Mouse (Mus musculus) lung, adult 2 months (tissue): ENCODE measurements around the gene Cul7. TPM values are rescaled to one million over a fixed set of nuclear protein-coding genes. Genes with fewer than 3 reads are reported as not detected.

Experiments
- DNase-seq: peaks from one replicate; pipeline ENCODE4 v3.0.0; 2022
- H3K4me1 ChIP-seq: fragments of 200-500 bp; 2 replicates; pipeline ENCODE4 v1.6.1; 2011; ENCODE audit warnings: low read length; ENCODE audit not compliant: control insufficient read depth, insufficient read depth
- H3K4me3 ChIP-seq: fragments of 200-500 bp; replicated peaks from 2 replicates; pipeline ENCODE3; 2011; ENCODE audit warnings: low read depth, mild to moderate bottlenecking, control low read depth, low read length; ENCODE audit errors: extremely low read depth
- CTCF ChIP-seq: fragments of 200-500 bp; IDR thresholded peaks from 2 replicates; pipeline ENCODE4 v1.5.1; 2011; ENCODE audit warnings: mild to moderate bottlenecking, low read length, control low read depth; ENCODE audit not compliant: insufficient read depth
- POLR2A ChIP-seq: fragments of 200-500 bp; IDR thresholded peaks from 2 replicates; pipeline ENCODE4 v1.6.1; 2011; ENCODE audit warnings: low read depth, mild to moderate bottlenecking, control low read depth, low read length, borderline replicate concordance; ENCODE audit errors: extremely low read depth
- WGBS: fragments of 180-500 bp; shearing (Covaris S2); methylation state at CpG from one replicate; pipeline ENCODE4 v1.1.7; 2018; 5-methylcytosine and 5-hydroxymethylcytosine counted together
- polyA plus RNA-seq: library from polyadenylated mRNA; depleted of rRNA; stranded (reverse); fragments of >200 nt; gene quantifications from 2 replicates; pipeline ENCODE4 v1.2.3, GENCODE M21; 2012

The Cul7 gene
- polyA plus RNA-seq, 1 experiment: 45.7 TPM

DNA sequence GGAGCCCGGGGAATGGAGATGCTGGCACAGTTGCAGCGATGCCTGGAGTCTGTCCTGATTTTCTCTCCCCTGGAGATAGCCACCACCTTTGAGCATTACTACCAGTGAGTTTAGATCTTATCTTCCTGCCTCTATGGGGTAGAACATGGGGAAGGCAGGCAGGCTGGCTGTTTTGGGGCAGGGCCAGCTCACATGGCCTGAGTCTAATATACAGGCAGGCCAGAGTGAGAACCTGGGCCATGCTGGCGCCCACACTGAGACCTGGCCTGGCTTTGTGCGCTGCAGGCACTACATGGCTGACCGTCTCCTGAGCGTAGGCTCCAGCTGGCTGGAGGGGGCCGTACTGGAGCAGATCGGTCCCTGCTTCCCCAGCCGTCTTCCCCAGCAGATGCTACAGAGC, 11.2 kb downstream of the Cul7 start:
- TF ChIP-seq POLR2A (no peak), CTCF (no peak)
- H3K4me3 ChIP-seq: no peak overlapping the region
- no peak for DNase-seq
- no peaks in the 10 kb centered on the region for H3K4me1 ChIP-seq
- WGBS: 92% methylated on average over 9 of the region's 9 CpGs

GRCm38 (mm10) chr17:46661981-46662380, 11.8 kb downstream of the Cul7 start:
- TF ChIP-seq POLR2A (no peak), CTCF (no peak)
- no peaks in the 10 kb centered on the region for H3K4me1 ChIP-seq
- WGBS: 83% methylated on average over 12 of the region's 12 CpGs

DNA sequence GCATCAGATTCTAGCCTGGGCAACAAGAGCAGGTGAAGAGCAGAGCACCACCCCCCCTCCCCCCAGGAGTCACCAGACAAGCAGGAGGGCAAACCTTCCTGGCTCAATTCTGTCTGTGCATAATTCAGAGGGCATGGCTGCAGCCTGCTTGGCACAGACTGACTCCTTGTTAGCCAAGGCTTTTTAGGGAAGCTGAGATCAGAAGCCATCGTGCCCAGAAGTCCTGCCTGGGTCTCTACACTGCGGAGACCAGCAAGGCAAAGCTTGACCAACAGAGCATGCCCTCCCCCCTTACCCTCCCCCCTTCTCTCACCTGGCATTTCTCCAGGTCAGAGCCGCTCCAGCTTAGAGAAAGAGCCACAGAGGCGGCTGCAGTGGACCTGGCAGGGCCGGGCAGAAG, 12.6 kb downstream of the Cul7 start:
- no peak for DNase-seq
- H3K4me3 ChIP-seq: no peak overlapping the region
- TF ChIP-seq POLR2A (no peak), CTCF (no peak)
- H3K4me1 ChIP-seq: no peaks in the 10 kb centered on the region
- 83% methylated on average over 5 of the region's 5 CpGs for WGBS

More at GRCm38 (mm10) chr17:46661981-46662380, 11.8 kb downstream of the Cul7 start:
- H3K4me3 ChIP-seq: no peak overlapping the region
- no peak for DNase-seq

DNA sequence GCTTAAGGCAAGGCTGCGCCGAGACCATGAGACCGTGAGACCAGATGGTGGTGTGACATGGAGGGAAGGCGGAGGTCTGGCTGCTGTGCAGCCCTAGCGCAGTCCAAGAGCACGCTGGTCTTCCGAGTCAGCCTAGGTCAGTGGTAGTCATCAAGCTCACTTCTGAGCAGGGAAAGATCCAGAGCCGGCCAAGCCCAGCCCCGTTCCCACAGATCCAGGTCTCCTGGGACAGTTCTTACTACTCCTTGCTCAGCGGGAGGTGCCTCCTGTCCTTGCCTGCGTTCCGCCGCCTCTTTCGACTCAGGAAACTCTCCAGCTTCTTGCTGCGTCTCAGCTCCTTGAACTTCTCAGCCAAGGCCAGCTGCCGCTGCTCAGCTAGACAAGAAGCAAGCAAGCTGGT, 17.6 kb downstream of the Cul7 start:
- Histone ChIP-seq H3K4me3 (no peak overlapping the region), H3K4me1 (no peaks in the 10 kb centered on the region)
- TF ChIP-seq POLR2A (no peak), CTCF (no peak)
- no peak for DNase-seq
- WGBS: 85% methylated on average over 16 of the region's 16 CpGs

- 96% methylated on average over 10 of the region's 10 CpGs for WGBS
- Histone ChIP-seq H3K4me1 (peaks cover 2% of the 10 kb centered on the region), H3K4me3 (no peak overlapping the region)
- no peak for TF ChIP-seq CTCF
- TF ChIP-seq POLR2A: no peak
- DNase-seq: no peak
Measured at GRCm38 (mm10) chr17:46669911-46670310, 19.8 kb downstream of the Cul7 start.

GRCm38 (mm10) chr17:46673850-46674529, 23.9 kb downstream of the Cul7 start, which contains the start of gene Rrp36:
Gene Rrp36 (minus strand): TSS chr17:46674352.
- under 1% methylated on average over 43 of the region's 43 CpGs for WGBS
- TF ChIP-seq POLR2A (peak; percentile 90; the same call in 1 of the 2 replicates), CTCF (no peak)
- DNase-seq: peak; percentile 91
- peak within 1 kb of the TSS; percentile 76 for H3K4me3 ChIP-seq
- peaks cover 4% of the 10 kb centered on the region for H3K4me1 ChIP-seq

- WGBS: 26% methylated on average over 15 of the region's 15 CpGs
- peaks cover 5% of the 10 kb centered on the region for H3K4me1 ChIP-seq
- TF ChIP-seq POLR2A (no peak), CTCF (no peak)
- no peak for DNase-seq
- H3K4me3 ChIP-seq: peak overlapping the region; percentile 38
Measured at GRCm38 (mm10) chr17:46674530-46675283, 24.6 kb downstream of the Cul7 start.

DNA sequence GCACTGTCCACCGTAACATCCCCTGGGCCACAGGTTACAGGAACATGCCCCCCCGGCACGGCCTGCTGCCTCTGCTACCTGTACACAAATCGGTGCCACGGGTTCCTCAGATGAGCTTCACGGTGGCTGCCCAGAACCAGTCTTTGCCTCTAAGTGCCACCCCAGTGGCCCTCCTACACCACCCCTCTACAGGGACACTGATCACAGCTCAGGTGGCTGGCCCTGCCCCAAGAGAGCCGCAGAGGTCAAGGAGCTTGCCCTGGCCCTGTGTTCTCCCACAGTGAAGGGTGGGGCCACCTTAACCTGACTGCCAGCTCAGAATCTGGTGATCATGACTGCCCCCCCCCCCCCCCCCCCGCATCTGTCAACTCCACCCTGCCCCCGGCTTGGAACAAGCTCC, 28.3 kb downstream of the Cul7 start, which contains the start of gene Mea1:
Gene Mea1 (plus strand): TSS at position 378 of the 400 bp plus-strand sequence.
- Histone ChIP-seq H3K4me3 (no peak within 1 kb of the TSS), H3K4me1 (peaks cover 8% of the 10 kb centered on the region)
- WGBS: 63% methylated on average over 9 of the region's 9 CpGs
- TF ChIP-seq CTCF (no peak), POLR2A (no peak)
- peak; percentile 63 for DNase-seq

- TF ChIP-seq CTCF (no peak), POLR2A (no peak)
Measured at GRCm38 (mm10) chr17:46678911-46679310, 28.8 kb downstream of the Cul7 start.

More at GRCm38 (mm10) chr17:46678911-46679310, 28.8 kb downstream of the Cul7 start:
- 24% methylated on average over 9 of the region's 9 CpGs for WGBS
- peak; percentile 19 for DNase-seq
- Histone ChIP-seq H3K4me1 (peaks cover 8% of the 10 kb centered on the region), H3K4me3 (no peak overlapping the region)
